Mouse (Mus musculus) cortical plate, adult 2 months (tissue): ENCODE results near the gene Ubl5.

Experiments
- CTCF ChIP-seq: fragments of 200-500 bp; IDR thresholded peaks from 2 replicates; pipeline ENCODE4 v1.5.1; 2011; ENCODE audit warnings: mild to moderate bottlenecking, control low read depth, low read length; ENCODE audit not compliant: insufficient read depth; ENCODE audit errors: extremely low read depth
- POLR2A ChIP-seq: fragments of 200-500 bp; IDR thresholded peaks from 2 replicates; pipeline ENCODE4 v1.6.1; 2011; ENCODE audit warnings: mild to moderate bottlenecking, low read length, control low read depth; ENCODE audit not compliant: insufficient read depth; ENCODE audit errors: extremely low read depth

GRCm38 (mm10) chr9:20696107-20696712 is 53.5 kb downstream of the Ubl5 start:
- no peak for TF ChIP-seq POLR2A
- no peak for TF ChIP-seq CTCF
